Mouse (Mus musculus): ENCODE measurements around the gene Dennd4a. TPM values are rescaled to one million over a fixed set of nuclear protein-coding genes. Genes with fewer than 3 reads are reported as not detected.
A peak's percentile ranks its signal among the peaks of the same experiment; 100 is the strongest.

Dennd4a gene
- total RNA-seq (2021): 1 to 10 TPM; 1.6 to 2.5 TPM
- long read RNA-seq, experiment 1, partial matches to known transcripts: 0 of 1 reads
- long read RNA-seq, experiment 1, other reads (novel, unspliced or antisense): 1 of 1 reads
- long read RNA-seq, experiment 2, partial matches to known transcripts: 1 of 1 reads
- long read RNA-seq, experiment 2, other reads (novel, unspliced or antisense): 0 of 1 reads

- DNase-seq (ENCODE audit: low spot score): peak; percentile 98
These were observed at the start of gene Dennd4a for GRCm38 (mm10) chr9:64810822-64811537. Dennd4a (plus strand) TSS chr9:64811340.

DNA sequence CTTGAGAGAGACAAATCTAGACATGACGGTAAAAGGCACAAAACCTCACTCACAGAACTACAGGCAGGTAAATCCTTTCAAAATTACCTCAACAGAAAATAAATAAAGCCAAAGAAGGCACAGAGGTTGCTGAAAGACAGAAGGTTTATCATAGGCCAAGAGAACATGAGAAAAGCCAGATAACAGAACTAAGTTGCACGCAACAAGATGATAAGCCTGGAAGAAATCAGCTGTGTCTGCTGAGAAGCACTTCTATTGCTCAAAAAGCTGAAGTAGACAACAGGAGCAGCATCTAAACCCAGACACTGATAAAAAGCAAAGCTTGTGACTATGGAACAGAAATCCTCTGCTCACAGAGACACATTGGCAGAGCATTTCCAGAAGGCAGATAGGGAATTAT is 46.3 kb upstream of the Dennd4a start:
- DNase-seq (ENCODE audit: low spot score): no peak

- DNase-seq (ENCODE audit: low spot score): no peak
These were observed 45.0 kb upstream of the Dennd4a start for GRCm38 (mm10) chr9:64766136-64766535.

- no peak for DNase-seq (ENCODE audit: low spot score)
These were observed 43.3 kb upstream of the Dennd4a start for GRCm38 (mm10) chr9:64767796-64768195.

- DNase-seq (ENCODE audit: low spot score): peak; percentile 34
These were observed 42.0 kb upstream of the Dennd4a start for GRCm38 (mm10) chr9:64769066-64769695.

DNA sequence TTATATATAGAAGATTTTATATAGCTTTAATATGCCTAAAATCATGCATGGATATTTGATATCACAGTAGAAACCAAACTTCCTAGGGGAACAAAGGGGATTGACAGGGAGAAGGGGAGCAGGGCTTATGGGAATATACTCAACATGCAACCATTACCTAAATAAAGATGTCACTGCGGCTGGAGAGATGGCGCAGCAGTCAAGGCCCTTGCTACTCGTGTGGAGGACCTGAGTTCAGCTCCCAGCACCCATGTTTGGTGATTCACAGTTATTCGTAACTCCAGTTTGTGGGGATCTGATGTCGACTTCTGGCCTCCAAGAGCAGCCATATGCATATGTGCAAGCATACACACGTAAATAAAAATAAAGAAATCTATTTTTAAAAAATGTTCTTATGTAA is 41.2 kb upstream of the Dennd4a start:
- DNase-seq (ENCODE audit: low spot score): no peak

GRCm38 (mm10) chr9:64770411-64770849 is 40.7 kb upstream of the Dennd4a start:
- no peak for DNase-seq (ENCODE audit: low spot score)

DNA sequence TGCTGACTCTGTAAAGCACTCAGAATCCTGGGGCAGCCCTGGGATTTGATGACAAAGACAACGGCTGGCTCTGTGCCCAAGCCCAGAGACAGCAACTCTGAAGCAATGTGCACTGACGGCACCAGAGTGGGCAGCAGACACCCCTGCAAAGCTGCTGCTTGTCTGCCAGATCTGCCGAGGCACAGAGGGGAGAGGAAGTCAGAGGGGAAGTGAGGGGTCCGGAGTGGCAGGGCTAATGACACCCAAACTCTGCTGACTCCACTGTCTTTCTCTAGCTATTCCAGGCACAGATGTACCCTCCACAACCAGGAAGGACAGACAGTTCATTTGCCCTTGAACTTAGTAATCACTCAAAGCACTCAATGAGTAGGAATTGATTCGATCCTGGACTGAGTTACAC is 39.9 kb upstream of the Dennd4a start:
- DNase-seq (ENCODE audit: low spot score): no peak

DNA sequence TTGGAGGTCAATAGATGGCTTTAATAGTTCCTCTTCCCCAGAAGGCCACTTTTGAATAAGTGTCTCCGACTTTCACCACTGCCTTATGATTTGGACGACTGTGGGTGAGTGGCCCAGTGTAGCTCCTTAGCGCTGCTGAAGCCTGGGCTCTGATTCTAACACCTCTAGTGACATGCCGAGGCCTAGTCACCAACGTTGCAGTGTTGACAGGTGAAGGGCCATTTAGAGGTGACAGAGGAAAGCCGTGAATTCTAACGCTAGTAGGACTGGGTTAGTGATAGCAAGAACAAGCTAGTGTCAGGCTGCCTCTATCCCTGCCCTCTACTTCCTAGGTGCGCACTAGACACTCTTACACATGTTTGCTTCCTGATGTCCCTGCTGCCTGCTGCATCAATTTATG is 37.9 kb upstream of the Dennd4a start:
- DNase-seq (ENCODE audit: low spot score): no peak

DNA sequence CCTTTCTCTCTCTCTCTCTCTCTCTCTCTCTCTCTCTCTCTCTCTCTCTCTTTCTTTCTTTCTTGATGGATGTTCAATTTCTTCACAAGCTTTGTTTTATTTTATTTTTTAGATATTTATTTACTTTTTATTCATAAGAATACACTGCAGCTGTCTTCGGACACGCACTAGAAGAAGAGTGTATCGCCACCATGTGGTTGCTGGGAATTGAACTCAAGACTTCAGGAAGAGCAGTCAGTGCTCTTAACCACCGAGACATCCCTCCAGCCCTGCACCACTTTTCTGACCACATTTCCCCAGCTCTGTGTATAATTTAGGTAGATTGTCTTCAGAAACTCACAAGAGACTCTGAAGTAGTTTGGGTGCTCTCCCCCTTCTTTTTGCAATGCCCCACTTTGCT is 37.2 kb upstream of the Dennd4a start:
- no peak for DNase-seq (ENCODE audit: low spot score)

GRCm38 (mm10) chr9:64774411-64774811 is 36.7 kb upstream of the Dennd4a start:
- no peak for DNase-seq (ENCODE audit: low spot score)

GRCm38 (mm10) chr9:64774883-64775282 is 36.3 kb upstream of the Dennd4a start:
- DNase-seq (ENCODE audit: low spot score): no peak

DNA sequence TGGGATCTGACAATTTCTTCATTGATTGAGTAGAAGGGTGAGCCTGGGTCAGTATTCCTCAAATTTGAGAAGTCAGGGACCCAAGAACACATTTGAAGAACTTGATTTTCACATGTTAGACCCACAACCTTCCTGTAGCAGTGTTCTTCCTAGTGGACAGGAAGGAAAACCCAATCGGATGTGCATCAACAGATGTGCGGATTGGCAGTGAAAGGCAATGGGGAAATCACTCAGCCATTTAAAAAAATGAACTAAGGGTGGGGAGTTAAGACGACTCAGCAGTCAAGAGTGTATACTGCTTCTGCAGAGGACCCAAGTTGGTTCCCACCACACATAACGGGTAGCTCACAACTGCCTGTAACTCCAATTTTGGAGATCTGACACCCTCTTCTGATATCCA is 35.6 kb upstream of the Dennd4a start:
- DNase-seq (ENCODE audit: low spot score): no peak

DNA sequence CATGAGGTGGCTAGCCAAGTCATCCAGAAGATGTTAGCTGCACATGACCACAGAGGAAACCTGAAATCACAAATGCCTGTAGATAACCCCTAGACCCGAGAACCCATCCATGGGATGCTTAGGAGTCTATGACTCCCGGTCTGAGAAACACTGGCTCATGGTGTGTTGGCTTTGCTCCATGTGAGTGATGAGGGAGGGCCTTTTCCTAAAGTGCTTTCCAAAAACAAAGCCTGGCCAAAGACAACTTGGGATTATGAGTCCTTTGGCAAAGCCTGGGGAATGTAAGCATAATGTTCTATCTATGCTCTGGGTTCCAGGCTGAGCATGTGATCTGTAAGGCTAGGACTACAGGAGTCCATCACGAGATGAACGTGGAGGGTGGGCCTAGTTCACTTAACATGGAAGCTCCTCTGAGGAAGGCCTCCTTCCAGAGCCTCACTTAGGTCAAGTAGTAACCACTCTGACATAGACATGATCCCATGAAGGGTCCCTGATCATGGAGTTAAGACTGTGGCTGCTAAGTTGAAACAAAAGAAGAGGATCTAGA is 33.6 kb upstream of the Dennd4a start:
- no peak for DNase-seq (ENCODE audit: low spot score)

DNA sequence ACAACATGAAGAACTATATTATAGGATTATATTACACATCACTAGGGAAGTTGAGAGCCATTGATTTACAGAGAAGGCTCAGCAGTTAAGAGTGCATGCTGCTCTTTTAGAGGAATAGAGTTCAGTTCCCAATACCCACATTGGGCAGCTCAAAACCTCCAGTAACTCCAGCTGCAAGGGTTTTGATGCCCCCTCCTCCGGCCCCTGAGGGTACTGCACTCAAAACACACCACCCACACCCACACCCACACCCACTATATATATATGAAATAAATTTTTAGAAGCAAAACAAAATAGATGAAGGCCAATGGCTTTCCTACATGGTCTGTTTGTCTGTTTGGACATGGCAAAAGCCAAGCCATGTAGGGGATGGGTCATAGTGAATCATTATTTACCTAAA is 33.0 kb upstream of the Dennd4a start:
- DNase-seq (ENCODE audit: low spot score): no peak

DNA sequence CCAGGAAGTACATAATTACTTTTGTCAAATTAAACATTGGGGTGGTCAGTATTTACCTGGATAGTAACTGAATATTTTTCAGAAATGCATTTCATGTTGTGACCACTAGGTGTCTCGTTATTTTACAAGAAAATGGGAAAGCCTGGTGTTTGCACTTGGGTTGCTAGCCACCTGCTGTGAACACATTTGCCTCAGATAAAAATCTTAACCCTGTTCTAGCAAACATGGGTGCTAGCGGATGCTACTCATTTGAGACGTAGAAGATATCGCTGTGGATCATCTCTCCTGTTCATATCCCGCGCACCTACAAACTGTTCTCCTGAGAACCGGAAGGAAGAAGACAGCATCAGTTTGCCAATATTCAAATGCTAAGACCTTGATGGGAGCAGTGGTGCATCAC is 31.5 kb upstream of the Dennd4a start:
- DNase-seq (ENCODE audit: low spot score): peak; percentile 30

DNA sequence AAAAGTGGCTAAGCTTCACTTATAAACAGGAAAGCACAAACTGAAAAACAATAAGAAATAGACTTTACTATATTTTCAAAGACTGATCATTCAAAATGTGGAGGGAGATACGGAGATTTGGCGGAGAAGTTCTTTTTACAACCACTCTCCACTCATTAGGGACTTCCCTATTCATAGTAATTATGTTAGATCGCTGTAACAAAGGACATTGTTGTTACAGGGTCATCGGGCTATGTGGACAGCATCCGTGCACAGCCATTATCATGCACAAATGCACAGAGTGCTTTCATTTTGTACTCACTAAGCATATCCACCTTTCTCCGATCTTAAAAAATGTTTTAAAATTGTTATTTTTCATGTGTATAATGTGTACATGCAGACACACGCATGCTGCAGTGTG is 27.6 kb upstream of the Dennd4a start:
- no peak for DNase-seq (ENCODE audit: low spot score)

DNA sequence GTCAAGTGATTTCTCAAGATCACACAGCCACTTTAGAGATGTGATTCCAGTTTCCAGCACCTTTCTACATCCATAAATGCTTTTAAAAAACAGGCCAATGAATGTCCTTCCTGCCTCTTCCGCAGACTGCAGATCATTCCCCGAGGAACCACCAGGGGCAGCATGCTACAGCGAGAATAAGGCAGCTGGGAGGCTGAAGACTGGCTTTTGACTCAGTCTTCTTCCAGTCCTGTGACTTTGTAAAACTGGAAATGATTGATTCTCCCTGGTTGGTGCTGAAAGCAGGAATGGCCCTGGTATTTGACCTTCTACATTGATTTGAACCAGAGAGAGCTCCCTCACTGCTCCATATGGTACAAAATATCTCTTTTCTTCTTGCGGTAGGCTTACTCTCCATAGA is 26.3 kb upstream of the Dennd4a start:
- DNase-seq (ENCODE audit: low spot score): peak; percentile 63

DNA sequence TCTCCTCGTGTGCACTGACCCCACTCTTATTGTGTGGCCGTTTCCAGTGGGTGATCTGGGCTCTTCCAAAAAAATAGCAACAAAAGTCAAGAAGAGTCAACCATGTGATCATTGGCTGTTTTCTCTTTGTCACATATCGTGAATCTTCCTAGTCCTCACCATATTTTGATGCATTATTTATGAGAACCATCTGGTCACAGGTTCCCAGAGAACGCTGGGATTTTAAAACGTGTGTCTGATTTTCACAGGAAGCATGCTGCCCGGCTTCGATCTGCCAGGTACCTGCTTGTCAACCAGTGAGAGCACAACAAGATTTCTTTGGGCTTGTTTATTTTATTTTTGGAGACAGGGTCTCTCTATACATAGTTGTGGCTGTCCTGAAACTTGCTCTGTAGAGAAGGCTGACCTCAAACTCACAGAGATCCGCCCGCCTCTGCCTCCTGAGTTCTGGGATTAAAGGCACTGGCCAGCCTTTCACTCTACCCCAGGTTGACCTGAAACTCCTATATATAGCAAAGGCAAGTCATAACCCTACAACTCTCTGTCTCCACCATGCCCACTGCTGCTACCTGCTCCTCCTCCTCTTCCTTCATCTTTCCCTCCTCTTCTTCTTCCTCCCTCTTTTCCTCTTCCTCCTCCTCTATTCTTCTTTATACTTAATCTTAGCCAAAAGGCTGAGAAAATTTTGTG is 24.8 kb upstream of the Dennd4a start:
- no peak for DNase-seq (ENCODE audit: low spot score)

DNA sequence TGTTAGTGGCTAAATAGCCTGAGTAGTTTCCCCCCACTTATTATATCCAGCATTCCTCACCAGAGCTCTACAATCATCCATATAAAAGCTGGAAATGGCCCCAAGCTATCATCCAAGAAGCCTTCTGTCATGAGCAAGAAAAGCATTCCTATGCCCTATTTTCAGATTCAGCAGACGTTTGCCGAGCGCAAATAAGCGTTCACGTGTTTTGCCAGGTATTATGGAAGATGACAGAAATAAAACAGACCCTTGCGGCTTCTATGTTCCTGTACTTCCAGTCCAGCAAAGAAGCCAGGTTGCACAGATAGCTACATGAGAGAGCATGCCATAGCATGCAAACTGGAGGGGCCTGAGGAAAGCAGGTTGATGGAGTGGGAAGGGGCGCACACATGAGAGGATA is 23.1 kb upstream of the Dennd4a start:
- DNase-seq (ENCODE audit: low spot score): no peak

GRCm38 (mm10) chr9:64789341-64789761 is 21.8 kb upstream of the Dennd4a start:
- no peak for DNase-seq (ENCODE audit: low spot score)

GRCm38 (mm10) chr9:64789887-64790400 is 21.2 kb upstream of the Dennd4a start:
- DNase-seq (ENCODE audit: low spot score): no peak
